Mouse (Mus musculus) megakaryocyte progenitor cell, adult 5-6 weeks (primary cell): ENCODE results near the gene 2310039H08Rik. TPM values are rescaled to one million over a fixed set of nuclear protein-coding genes. Genes with fewer than 3 reads are reported as not detected.
A peak's percentile ranks its signal among the peaks of the same experiment; 100 is the strongest.
"Not testable (repeated sequence)": the region's sequence is repeated elsewhere in the genome, so short reads cannot be mapped to it uniquely, and the experiment has no call there.

Experiments used
- ATAC-seq: replicated peaks from 2 replicates; pipeline ENCODE4 v1.8.0; 2016; ENCODE audit warnings: mild to moderate bottlenecking, moderate TSS enrichment, inconsistent platforms; ENCODE audit not compliant: poor library complexity
- total RNA-seq, 2 experiments: library from RNA; stranded (forward) in 1 of 2; stranded (reverse) in 1 of 2; fragments of 157-497, 149-512 nt in 1 of 2; fragments of 200-1000 nt in 1 of 2; gene quantifications; 2 replicates each; pipeline versions ENCODE4 v1.2.3 to v1.2.4; 2015 to 2017

2310039H08Rik gene
- total RNA-seq, 2 experiments from 2014 or later: 16.5 to 27.3 TPM

DNA sequence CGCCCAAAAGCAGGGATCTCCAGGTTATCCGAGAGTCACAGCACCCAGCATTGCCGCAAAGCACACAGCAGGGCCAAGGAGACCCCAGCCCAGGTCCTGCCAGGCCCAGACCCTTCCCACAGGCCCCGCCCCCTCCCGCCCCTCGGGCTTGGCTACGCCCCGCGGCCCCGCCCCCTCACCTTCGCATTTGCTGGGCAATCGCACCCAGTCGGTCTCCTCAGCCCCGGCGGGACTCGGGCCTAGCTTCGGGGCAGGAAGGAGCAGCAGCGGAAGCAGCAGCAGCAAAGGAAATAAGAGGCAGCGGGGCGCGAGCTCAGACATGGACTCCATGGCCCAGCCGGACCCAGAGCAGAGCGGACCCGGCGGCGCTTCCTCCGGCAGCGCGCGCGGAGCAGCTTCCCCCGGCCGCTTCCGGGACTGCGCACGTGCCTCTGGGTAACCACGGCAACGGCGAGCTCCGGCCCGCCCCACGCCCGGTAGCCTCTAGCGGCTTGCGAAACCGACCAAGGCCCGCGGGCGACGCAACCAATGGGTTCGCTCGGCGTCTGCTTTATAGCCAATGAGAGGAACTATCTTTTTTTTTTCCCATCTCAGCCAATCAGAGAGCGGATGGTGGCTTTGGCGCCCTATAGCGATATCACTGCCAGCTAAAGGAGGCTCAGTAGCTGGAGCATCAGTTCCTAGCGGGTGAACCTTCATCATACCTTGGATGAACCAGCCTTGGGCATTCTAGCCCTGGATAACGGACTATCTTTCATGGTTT is 20.5 kb upstream of the 2310039H08Rik start, which contains the start of gene Cnpy3:
Cnpy3 (minus strand) TSS at position 421 of the 763 bp plus-strand sequence.
- ATAC-seq: peak; percentile 92

DNA sequence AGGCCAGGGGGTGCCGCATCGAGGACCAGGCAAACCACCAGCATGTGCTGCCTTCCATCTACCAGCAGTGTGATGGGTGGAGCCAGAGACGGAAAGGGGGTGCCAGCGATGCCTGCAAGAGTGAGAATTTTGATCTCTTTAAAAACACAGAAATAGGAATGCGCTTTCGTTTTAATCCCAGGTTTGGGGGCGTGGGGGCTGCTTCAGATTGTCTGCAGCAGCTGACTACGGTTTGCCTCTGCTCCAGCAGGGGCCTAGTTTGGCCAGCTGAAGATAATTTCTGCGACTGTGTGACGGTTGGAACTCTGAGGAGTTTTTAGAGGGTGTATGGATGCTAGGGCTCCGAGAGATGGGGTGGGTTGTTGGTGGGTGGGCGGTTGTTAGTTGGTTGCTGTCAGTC is 13.7 kb upstream of the 2310039H08Rik start:
- ATAC-seq: no peak

DNA sequence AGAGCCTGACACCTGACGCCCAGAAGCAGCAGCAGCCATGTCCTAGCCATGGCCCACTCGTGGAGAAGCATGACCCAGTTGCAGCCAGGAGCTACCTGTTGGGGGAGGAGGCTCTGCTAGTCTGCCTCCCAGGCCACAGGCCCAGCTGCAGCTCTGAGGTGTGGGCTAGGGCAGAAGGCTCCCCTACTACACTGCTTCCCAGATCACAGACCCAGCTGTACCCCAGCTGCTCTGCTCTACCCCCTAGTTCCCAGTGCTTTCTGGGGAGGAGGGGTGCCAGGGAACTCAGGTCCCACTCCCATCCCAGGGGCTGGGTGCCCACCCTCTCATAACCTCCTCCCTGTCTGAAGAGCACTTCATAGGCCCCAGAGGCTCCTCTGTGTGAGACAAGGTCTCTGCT is 8.9 kb upstream of the 2310039H08Rik start, which contains the start of gene Ptcra:
Ptcra (minus strand) TSS at position 169 of the 400 bp plus-strand sequence.
- ATAC-seq: no peak

DNA sequence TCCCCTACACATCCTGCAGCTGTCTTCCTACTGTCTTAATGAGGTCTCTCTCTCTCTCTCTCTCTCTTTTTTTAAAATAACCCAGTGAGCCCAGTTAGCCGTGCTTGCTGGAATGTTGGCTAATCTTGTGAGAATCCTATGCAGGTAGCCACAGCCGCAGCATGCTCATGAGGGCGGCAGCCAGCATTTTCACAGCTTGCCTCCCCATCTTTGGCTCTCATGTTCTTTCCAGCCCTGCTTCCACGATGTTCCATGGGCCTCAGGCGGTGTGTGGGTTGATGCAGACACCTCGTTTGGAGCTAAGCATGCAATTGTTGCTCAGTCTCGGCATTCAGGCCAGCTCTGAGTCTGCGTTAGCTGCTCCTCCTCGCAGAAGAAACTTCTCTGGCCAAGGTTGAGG is 7.5 kb upstream of the 2310039H08Rik start:
- ATAC-seq: not testable (repeated sequence)

DNA sequence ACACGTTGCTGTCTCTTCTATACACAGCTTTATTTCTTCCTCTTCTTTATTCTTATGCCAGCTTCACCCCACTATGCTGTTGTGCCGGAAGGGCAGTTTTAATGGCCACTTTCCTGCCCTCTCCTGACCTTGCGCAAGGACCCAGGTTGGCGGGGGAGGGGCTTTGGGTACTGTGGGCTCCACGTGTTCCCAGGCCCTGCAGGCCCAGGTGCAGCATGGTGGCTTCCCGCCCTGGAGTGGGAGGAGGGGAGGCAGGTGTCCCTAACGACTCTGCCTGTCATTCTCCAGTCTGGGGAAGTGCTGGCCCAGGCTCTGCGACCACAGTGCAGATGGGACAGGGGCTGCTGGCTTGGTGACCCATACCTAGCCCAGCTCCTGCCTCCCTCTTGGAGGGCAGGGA is 4.6 kb upstream of the 2310039H08Rik start:
- no peak; the same call in 1 of the 2 replicates for ATAC-seq

DNA sequence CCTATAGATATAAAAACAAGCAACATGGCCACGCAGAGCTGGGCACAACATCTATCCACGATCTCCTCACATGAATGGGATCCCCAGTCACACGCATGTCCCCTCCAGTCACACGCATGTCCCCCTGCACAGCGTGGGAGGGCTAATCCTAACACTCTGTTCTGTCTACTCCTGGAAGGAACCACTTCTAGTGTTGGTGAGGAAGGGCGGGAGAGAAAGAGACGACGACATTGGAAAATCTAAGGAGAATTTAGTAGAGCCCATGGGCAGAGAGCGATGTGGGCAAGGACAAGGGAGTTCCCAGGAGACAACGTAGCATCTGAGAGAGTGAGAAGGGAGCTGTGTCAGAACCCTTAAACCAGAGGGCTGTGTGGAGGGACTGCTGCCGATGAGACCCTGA is 1.9 kb upstream of the 2310039H08Rik start:
- no peak for ATAC-seq

DNA sequence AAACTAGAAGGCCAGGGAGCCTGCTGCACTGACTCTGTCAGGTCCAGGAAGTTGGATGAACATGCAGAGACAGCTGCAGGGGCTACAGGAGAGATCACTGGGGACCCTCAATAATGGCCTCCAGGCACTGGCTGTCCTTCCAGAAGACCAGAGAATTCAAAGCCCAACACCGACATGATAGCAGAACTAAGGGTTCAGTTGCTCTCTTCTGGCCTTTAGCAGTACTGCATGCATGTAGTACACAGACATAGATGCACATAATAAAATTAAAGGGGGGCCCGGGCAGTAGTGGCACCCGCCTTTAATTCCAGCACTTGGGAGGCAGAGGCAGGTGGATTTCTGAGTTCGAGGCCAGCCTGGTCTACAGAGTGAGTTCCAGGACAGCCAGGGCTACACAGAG is 1.4 kb upstream of the 2310039H08Rik start:
- 0 out of 2 replicates have a peak, but pooled peaks have one; percentile 27 for ATAC-seq

DNA sequence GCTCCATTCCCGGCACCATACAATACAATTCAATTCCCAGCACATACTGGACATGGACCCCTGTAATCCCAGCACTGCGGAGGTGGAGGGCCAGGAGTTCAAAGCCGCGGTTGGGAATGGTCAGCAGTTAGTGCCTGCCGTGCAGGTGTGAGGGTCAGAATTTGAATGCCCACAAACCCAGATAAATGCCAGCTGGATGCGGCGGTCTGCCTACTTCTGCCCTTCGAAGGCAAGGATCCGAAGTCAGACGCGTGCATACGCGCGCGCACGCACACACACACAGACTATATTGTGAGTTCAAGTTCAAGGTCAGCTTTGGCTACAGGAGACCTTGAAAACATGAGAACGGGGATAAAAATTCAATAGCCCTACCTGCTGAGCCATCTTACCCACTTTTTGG is 819 bp upstream of the 2310039H08Rik start:
- no peak for ATAC-seq

DNA sequence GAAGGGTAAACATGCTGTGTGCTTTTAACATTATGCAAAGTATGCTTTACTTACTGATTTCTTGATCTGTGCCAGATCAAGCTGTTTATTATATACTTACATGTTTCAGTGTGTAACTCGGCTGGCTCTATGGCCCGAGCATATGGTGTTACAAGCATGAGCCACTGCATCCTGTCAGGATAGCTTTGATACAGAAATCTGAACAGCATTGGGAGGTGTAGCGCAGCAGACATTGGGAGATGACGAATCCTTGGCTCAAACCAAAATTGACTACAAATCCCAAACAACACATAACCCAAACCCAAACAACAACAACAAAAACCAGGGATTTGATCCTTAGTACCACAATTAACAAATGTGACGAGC is 414 bp upstream of the 2310039H08Rik start:
- ATAC-seq: no peak

DNA sequence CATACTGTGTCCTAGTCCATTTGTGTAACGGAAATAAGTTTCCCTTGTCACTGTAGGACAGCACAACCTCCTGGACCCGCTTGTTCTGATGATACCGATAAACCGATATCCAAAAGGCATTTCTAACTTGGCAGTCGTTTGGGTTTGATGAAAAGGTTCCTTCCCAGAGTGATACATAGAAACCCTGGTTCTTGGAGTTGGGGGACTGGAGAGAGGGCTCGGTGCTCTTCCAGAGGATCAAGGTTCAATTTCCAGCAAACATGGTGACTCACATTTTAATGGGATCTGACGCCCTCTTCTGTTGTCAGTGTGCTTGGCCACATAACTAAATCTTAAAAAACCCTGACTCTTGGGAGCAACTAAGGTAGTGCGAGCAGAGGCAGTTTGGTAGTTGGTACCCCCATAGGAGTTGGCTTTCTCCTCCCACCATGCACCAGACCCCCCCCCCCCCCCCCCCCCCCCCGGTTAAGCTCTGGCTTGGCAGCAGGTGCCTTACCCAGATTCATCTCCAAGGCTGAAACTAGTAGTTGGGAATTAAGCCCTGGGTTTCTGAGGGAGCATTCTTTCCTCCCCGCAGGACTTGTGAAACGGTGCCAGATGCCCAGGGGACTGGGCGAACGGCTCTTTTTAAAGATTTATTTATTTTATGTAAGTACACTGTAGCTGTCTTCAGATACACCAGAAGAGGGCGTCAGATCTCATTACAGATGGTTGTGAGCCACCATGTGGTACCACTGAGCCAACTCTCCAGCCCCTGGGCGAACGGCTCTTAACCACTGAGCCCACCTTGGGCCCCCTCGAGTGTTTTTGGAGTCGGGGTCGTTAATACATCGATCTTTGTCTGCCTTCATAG is 1.1 kb downstream of the 2310039H08Rik start:
- peak; percentile 14; the same call in 1 of the 2 replicates for ATAC-seq

DNA sequence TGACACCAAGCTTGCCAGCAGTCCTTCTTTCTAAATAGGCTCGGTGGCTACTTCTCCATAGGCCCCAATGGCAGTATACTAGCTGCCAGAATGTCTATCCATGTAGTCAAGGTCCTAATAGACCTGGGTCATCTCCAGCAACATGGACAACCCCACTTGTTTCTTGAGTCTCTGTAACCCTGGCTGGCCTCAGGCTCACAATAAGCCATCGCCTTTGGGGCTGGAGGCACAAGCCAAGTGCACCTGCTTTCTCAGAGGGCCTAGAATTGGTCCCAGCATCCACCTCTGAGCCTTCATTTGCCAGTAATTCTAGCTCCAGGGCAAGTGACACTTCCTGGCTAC is 1.7 kb downstream of the 2310039H08Rik start:
- ATAC-seq: no peak

DNA sequence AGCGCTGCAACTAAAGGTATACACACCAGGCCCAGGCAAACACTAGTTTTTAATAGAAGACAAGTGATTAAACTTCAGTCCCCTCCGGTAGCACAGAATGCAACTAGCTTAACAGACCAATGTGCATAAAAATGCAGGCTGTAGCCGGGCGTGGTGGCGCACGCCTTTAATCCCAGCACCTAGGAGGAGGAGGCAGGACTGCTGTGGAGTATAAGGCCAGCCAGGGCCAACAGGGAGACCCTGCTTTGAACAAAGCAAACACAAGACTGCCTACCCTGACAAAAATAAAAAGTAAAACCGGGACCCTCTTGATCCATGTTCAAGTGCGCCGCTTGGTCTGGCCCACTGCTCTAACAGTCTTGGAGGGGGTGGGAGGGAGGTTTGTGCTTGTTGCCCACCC is 2.6 kb downstream of the 2310039H08Rik start:
- no peak for ATAC-seq

DNA sequence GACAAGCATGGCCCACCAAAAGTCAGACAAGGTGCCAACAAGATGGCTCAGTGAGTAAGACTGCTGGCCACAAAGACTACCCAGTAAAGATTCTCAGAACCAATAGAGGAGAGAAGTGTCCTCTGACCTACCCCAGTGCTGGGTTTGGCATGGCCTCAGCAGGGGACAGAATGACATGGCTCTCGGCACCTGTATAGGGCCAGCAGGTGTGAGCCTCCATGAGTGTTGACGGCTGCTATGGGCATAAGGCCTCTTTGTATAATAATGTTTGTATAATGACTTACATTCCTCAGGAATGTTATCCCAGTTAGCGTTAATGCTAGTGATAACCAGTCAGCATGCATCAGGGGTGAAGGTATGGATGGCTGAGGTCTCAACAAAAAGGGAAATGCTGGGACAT is 3.7 kb downstream of the 2310039H08Rik start:
- no peak for ATAC-seq

DNA sequence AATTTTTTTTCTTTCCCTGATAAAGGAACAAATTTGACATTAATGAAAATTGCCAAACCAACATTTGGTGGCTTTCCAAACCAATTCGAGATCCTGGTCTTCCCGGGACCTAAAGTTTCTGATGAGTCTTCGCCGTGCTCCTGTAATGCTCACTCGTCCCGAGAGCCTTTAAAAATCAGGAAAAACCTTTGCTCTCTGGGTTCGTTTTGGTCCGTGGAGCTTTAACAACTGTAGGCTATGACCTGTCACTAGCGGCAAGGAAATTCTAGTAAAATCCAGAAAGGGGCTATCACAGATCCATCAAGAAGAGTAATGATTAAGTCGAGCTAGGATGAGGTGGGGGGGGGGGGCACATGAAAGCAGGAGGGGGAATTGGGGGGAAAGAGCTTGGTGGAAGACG is 9.4 kb downstream of the 2310039H08Rik start:
- no peak for ATAC-seq

DNA sequence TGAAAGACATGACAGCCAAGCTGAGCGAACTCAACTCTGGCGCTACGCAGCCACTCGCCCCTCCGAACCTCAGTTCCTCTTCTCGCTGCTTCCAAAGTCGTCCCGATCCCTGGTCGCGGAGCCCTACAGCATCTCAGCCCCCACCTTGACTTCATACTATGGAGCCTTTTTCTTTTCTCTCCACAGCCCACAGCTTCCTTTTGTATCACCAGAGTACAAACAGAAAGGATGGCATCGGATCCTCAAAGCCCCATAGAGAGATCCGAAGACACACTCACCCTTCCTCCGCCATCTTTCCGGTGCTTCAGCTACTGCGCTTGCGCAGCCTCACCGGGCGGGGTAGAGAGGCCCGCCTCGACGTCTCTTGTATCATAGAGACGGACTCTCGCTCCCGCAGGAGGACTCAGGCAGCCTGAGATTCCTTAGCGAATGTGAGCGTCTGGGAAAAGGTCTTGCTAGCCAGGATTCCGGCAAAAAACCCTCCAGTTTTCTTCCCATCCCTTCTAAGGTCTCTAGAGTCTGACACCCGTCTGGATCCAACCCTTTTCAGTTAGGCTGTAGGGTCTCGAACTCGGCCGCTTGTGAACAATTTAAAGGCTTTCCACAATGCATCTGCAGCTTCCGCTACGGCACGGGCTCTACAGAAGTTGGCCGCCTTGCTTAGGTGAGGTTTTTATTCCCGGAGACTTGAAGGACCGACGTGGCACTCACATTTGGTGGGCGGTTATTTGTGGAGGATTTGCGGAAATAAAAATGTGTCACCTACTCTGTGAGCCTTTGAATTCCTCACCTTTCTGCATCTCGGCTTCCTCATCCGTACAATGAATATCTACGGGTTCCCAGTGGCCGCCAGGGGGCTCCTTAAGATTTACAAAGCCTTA is 10.1 kb downstream of the 2310039H08Rik start, which contains the start of gene Rpl7l1:
Rpl7l1 (minus strand) TSS at position 332 of the 881 bp plus-strand sequence.
- peak; percentile 91 for ATAC-seq

DNA sequence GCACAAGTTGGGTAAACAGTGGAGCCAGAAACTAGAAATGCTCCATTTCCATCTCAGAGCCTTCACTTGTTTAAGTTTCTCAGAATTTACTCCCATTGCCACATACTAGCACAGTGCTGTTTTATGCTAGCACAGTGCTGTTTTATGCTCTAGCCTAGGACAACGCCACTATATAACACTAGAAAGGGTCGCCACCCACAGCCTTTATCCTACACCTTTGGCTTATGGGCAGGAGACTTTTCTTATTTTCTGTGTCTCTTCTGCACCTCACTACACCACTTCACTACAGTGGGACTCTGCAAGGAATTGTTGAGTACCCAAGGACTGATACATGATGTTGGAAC is 10.8 kb downstream of the 2310039H08Rik start:
- ATAC-seq: peak; percentile 4; the same call in 1 of the 2 replicates

DNA sequence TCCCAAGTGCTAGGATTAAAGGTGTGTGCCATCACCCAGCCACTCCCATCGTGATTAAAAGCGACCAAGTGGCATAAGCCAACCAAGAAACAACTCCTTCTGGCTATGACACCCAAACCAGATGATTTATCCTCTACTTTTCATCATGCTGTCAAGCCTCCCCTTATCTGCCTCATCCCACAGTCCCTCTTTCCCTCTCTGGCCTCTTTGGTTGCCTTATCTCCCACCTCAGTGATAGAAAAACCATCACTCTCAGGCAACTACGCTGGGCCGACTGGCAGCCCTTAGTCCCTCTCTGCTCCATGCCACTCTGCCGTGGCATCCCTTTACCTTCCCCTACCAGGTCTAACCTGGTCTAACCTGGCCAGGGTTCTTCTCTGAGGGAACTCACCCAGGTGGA is 14.5 kb downstream of the 2310039H08Rik start:
- peak; percentile 19 for ATAC-seq

DNA sequence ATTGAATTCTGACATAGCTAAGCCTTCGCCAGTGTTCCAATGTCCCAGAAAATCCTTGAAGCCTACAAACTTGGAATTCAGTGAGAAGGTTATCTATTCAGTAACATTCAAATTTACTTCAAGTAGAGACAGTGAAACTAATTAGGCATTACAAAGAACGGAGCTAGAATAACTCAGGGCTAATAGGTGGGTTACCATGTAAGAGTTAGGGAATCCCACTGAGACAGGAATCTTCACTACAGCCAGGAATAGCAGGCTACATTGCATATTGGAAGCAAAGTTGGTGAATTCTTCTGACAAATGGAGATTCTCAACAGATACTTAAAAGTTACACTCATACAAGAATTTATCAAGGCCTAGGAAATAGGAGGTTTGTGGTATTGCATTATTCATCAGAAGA is 15.5 kb downstream of the 2310039H08Rik start:
- ATAC-seq: not testable (repeated sequence)

DNA sequence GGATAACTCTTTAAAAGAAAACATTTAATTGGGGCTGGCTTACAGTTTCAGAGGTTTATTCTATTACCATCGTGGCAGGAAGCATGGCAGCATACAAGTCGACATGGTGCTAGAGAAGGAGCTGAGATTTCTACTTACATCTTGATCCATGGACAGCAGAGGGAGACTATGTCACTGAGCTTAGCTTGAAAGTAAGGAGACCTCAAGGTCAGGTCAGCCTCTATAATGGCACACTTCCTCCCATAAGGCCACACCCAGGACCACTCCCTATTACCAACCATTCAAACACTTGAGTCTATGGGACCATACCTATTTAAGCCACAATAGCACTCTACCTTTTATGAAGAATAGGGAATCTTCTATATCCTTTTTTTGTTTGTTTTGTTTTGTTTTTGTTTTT is 20.5 kb downstream of the 2310039H08Rik start:
- ATAC-seq: no peak

DNA sequence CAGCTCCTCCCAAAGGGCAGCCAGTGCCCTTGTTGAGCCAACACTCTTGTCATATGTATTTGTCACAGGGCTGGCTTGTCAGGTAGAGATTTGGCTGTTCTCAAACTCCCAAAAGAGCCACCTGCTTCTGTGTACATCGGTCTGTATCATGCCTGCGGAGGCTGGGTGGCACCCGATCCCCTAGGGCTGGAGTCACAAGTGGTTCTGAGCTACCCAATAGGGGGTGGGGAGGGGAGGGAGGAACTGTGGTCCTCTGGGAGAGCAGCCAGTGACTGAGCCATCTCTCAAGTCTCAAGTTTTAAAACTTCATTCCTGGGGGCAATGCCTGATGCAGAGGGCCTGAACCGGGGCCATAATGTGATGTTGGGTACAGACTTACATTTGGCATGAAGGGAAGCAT is 24.3 kb downstream of the 2310039H08Rik start:
- no peak for ATAC-seq

DNA sequence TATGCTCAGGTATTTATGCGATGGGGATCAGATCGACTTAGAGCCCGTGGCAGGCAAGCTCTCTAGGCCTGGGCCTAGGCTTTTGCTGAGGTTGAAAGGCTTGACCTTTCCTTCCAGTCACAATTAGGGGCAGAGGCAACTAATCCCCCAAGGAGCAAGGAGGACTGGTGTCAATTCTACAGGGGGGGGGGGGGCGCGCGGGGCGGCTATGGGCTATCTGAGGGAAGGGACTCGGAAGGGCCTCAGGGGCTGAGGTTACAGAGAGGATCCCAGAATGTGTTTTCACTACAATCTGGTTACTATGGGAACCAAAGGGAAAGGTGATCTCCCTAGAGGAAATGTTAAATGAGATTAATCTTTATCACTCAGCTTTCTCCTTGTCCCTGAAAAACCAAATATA is 25.0 kb downstream of the 2310039H08Rik start:
- no peak for ATAC-seq
